Mouse (Mus musculus): ENCODE data around the gene Akap11. TPM values are rescaled to one million over a fixed set of nuclear protein-coding genes. Genes with fewer than 3 reads are reported as not detected.
A peak's percentile ranks its signal among the peaks of the same experiment; 100 is the strongest.

Akap11 gene
- total RNA-seq, 1 experiment, result 25.3 TPM

- TF ChIP-seq ZC3H11A (IDR thresholded peaks at IDR 0.05; ENCODE audit: borderline replicate concordance, low read depth, low read length) (no peak), HCFC1 (IDR thresholded peaks at IDR 0.05; ENCODE audit: borderline replicate concordance, insufficient read depth, low read length) (no peak), ZNF384 (IDR thresholded peaks at IDR 0.05; ENCODE audit: low read depth, low read length) (no peak), MAFK (IDR thresholded peaks at IDR 0.05; ENCODE audit: insufficient read depth, low read depth, low read length) (no peak), CHD2 (IDR thresholded peaks at IDR 0.05; ENCODE audit: low read depth, low read length) (no peak)
- Histone ChIP-seq H3K36me3 (ENCODE audit: control insufficient read depth, insufficient read depth, low read length, poor library complexity, severe bottlenecking) (no peaks in the 10 kb centered on the region), H3K4me1 (ENCODE audit: control insufficient read depth in 2 of 2, insufficient read depth in 2 of 2, low read length in 2 of 2, poor library complexity in 1 of 2) (no peaks in the 10 kb centered on the region; a peak in 1 of 4 replicates), H3K27ac (ENCODE audit: insufficient read depth, low read depth, low read length, poor library complexity, severe bottlenecking) (no peak overlapping the region), H3K9ac (ENCODE audit: insufficient read depth, low read depth, low read length, poor library complexity, severe bottlenecking) (no peak overlapping the region), H3K4me3 (ENCODE audit: insufficient read depth in 1 of 2, low read depth in 1 of 2, low read length in 2 of 2, poor library complexity in 1 of 2, severe bottlenecking in 1 of 2) (no peak overlapping the region), H3K9me3 (ENCODE audit: control insufficient read depth, insufficient read depth, low read depth, low read length) (no peaks in the 10 kb centered on the region)
- in situ Hi-C loops (cut with MboI; ENCODE audit: low sequenced_read_pairs in 2 of 2, unreplicated experiment in 2 of 2), result no loop called here
- no peak for DNase-seq (ENCODE audit: low read depth, low spot score)
Observed at GRCm38 (mm10) chr14:78525059-78525458, 11.5 kb downstream of the Akap11 start.

- H3K4me3 ChIP-seq (ENCODE audit: insufficient read depth in 1 of 2, low read depth in 1 of 2, low read length in 2 of 2, poor library complexity in 1 of 2, severe bottlenecking in 1 of 2), result no peak overlapping the region
- in situ Hi-C loops (cut with MboI; ENCODE audit: low sequenced_read_pairs in 2 of 2, unreplicated experiment in 2 of 2), result no loop called here
- no peaks in the 10 kb centered on the region for H3K4me1 ChIP-seq (ENCODE audit: control insufficient read depth in 2 of 2, insufficient read depth in 2 of 2, low read length in 2 of 2, poor library complexity in 1 of 2)
- no peak for DNase-seq (ENCODE audit: low read depth, low spot score)
- no peak overlapping the region for H3K9ac ChIP-seq (ENCODE audit: insufficient read depth, low read depth, low read length, poor library complexity, severe bottlenecking)
- H3K9me3 ChIP-seq (ENCODE audit: control insufficient read depth, insufficient read depth, low read depth, low read length), result no peaks in the 10 kb centered on the region
- peaks cover 8% of the 10 kb centered on the region for H3K36me3 ChIP-seq (ENCODE audit: control insufficient read depth, insufficient read depth, low read length, poor library complexity, severe bottlenecking)
- no peak overlapping the region for H3K27ac ChIP-seq (ENCODE audit: insufficient read depth, low read depth, low read length, poor library complexity, severe bottlenecking)
- TF ChIP-seq MAFK (IDR thresholded peaks at IDR 0.05; ENCODE audit: insufficient read depth, low read depth, low read length) (no peak), ZNF384 (IDR thresholded peaks at IDR 0.05; ENCODE audit: low read depth, low read length) (no peak), HCFC1 (IDR thresholded peaks at IDR 0.05; ENCODE audit: borderline replicate concordance, insufficient read depth, low read length) (no peak), ZC3H11A (IDR thresholded peaks at IDR 0.05; ENCODE audit: borderline replicate concordance, low read depth, low read length) (no peak), CHD2 (IDR thresholded peaks at IDR 0.05; ENCODE audit: low read depth, low read length) (no peak)
Observed at GRCm38 (mm10) chr14:78510713-78511112, 25.9 kb downstream of the Akap11 start.

GRCm38 (mm10) chr14:78509791-78510190 lies 26.8 kb downstream of the Akap11 start:
- Histone ChIP-seq H3K36me3 (ENCODE audit: control insufficient read depth, insufficient read depth, low read length, poor library complexity, severe bottlenecking) (peaks cover 8% of the 10 kb centered on the region), H3K9me3 (ENCODE audit: control insufficient read depth, insufficient read depth, low read depth, low read length) (no peaks in the 10 kb centered on the region), H3K4me3 (ENCODE audit: insufficient read depth in 1 of 2, low read depth in 1 of 2, low read length in 2 of 2, poor library complexity in 1 of 2, severe bottlenecking in 1 of 2) (no peak overlapping the region), H3K4me1 (ENCODE audit: control insufficient read depth in 2 of 2, insufficient read depth in 2 of 2, low read length in 2 of 2, poor library complexity in 1 of 2) (no peaks in the 10 kb centered on the region), H3K9ac (ENCODE audit: insufficient read depth, low read depth, low read length, poor library complexity, severe bottlenecking) (no peak overlapping the region), H3K27ac (ENCODE audit: insufficient read depth, low read depth, low read length, poor library complexity, severe bottlenecking) (no peak overlapping the region)
- DNase-seq (ENCODE audit: low read depth, low spot score), result no peak
- in situ Hi-C loops (cut with MboI; ENCODE audit: low sequenced_read_pairs in 2 of 2, unreplicated experiment in 2 of 2), result no loop called here
- TF ChIP-seq HCFC1 (IDR thresholded peaks at IDR 0.05; ENCODE audit: borderline replicate concordance, insufficient read depth, low read length), result no peak
- TF ChIP-seq CHD2 (IDR thresholded peaks at IDR 0.05; ENCODE audit: low read depth, low read length), result no peak
- no peak for TF ChIP-seq MAFK (IDR thresholded peaks at IDR 0.05; ENCODE audit: insufficient read depth, low read depth, low read length)
- TF ChIP-seq ZNF384 (IDR thresholded peaks at IDR 0.05; ENCODE audit: low read depth, low read length), result no peak
- no peak for TF ChIP-seq ZC3H11A (IDR thresholded peaks at IDR 0.05; ENCODE audit: borderline replicate concordance, low read depth, low read length)

GRCm38 (mm10) chr14:78500578-78500977 lies 36.0 kb downstream of the Akap11 start:
- peaks cover 4% of the 10 kb centered on the region; the same call in 1 of the 2 replicates for H3K36me3 ChIP-seq (ENCODE audit: control insufficient read depth, insufficient read depth, low read length, poor library complexity, severe bottlenecking)
- peak; percentile 39 for DNase-seq (ENCODE audit: low read depth, low spot score)
- in situ Hi-C loops (cut with MboI; ENCODE audit: low sequenced_read_pairs in 2 of 2, unreplicated experiment in 2 of 2), result no loop called here
- no peak overlapping the region for H3K27ac ChIP-seq (ENCODE audit: insufficient read depth, low read depth, low read length, poor library complexity, severe bottlenecking)
- H3K4me3 ChIP-seq (ENCODE audit: insufficient read depth in 1 of 2, low read depth in 1 of 2, low read length in 2 of 2, poor library complexity in 1 of 2, severe bottlenecking in 1 of 2), result no peak overlapping the region
- TF ChIP-seq HCFC1 (IDR thresholded peaks at IDR 0.05; ENCODE audit: borderline replicate concordance, insufficient read depth, low read length) (no peak), ZC3H11A (IDR thresholded peaks at IDR 0.05; ENCODE audit: borderline replicate concordance, low read depth, low read length) (0 out of 2 replicates have a peak, but pooled peaks have one; percentile 19)
- no peak overlapping the region for H3K9ac ChIP-seq (ENCODE audit: insufficient read depth, low read depth, low read length, poor library complexity, severe bottlenecking)
- no peaks in the 10 kb centered on the region for H3K9me3 ChIP-seq (ENCODE audit: control insufficient read depth, insufficient read depth, low read depth, low read length)
- no peaks in the 10 kb centered on the region for H3K4me1 ChIP-seq (ENCODE audit: control insufficient read depth in 2 of 2, insufficient read depth in 2 of 2, low read length in 2 of 2, poor library complexity in 1 of 2)

GRCm38 (mm10) chr14:78496691-78497090 lies 39.9 kb downstream of the Akap11 start:
- Histone ChIP-seq H3K4me3 (ENCODE audit: insufficient read depth in 1 of 2, low read depth in 1 of 2, low read length in 2 of 2, poor library complexity in 1 of 2, severe bottlenecking in 1 of 2) (no peak overlapping the region), H3K27ac (ENCODE audit: insufficient read depth, low read depth, low read length, poor library complexity, severe bottlenecking) (no peak overlapping the region), H3K9me3 (ENCODE audit: control insufficient read depth, insufficient read depth, low read depth, low read length) (no peaks in the 10 kb centered on the region), H3K9ac (ENCODE audit: insufficient read depth, low read depth, low read length, poor library complexity, severe bottlenecking) (no peak overlapping the region), H3K4me1 (ENCODE audit: control insufficient read depth in 2 of 2, insufficient read depth in 2 of 2, low read length in 2 of 2, poor library complexity in 1 of 2) (no peaks in the 10 kb centered on the region), H3K36me3 (ENCODE audit: control insufficient read depth, insufficient read depth, low read length, poor library complexity, severe bottlenecking) (peaks cover 4% of the 10 kb centered on the region)
- in situ Hi-C loops (cut with MboI; ENCODE audit: low sequenced_read_pairs in 2 of 2, unreplicated experiment in 2 of 2), result no loop called here
- TF ChIP-seq CHD2 (IDR thresholded peaks at IDR 0.05; ENCODE audit: low read depth, low read length), result no peak
- no peak for DNase-seq (ENCODE audit: low read depth, low spot score)

All from ES-E14 (cell line).